Mouse (Mus musculus) 3134 (cell line): ENCODE results near the gene Dnmt3a.
"Not testable (repeated sequence)": the region's sequence is repeated elsewhere in the genome, so short reads cannot be mapped to it uniquely, and the experiment has no call there.

ENCODE experiments used
- DNase-seq: peaks from one replicate; pipeline ENCODE4 v3.0.0-alpha.2; 2011; ENCODE audit warnings: low spot score; ENCODE audit not compliant: insufficient read length; ENCODE audit errors: extremely low read depth

The Dnmt3a gene

DNA sequence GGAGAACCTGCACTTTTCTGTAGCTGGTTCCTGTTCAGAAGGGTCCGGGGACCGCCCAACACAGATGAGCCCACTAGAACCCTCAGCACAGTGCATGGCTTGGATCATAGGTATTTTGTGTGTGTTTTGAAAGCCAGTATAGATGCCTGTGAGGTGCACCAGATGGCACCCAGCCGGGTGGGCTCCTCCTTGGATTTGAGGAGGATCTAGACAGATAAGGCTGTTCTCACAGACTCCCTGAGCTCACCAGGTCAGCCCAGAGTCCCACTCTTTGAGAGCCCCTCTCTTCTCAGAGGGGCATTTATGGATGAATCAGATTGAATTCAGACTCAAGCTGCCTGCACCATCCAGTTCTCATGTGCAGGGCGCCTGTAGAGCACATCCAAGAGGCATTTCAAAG is 101.2 kb downstream of the Dnmt3a start:
- DNase-seq = no peak

DNA sequence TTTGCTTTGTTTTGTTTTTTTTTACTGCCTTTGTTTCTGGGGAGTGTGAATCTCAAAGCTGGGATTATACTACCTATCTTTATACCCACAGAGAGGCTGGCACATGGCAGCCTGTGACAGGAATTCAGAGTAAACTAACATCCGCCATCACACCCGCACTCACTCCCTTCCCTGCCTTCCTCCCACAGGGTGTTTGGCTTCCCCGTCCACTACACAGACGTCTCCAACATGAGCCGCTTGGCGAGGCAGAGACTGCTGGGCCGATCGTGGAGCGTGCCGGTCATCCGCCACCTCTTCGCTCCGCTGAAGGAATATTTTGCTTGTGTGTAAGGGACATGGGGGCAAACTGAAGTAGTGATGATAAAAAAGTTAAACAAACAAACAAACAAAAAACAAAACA is 101.6 kb downstream of the Dnmt3a start:
- DNase-seq = no peak

DNA sequence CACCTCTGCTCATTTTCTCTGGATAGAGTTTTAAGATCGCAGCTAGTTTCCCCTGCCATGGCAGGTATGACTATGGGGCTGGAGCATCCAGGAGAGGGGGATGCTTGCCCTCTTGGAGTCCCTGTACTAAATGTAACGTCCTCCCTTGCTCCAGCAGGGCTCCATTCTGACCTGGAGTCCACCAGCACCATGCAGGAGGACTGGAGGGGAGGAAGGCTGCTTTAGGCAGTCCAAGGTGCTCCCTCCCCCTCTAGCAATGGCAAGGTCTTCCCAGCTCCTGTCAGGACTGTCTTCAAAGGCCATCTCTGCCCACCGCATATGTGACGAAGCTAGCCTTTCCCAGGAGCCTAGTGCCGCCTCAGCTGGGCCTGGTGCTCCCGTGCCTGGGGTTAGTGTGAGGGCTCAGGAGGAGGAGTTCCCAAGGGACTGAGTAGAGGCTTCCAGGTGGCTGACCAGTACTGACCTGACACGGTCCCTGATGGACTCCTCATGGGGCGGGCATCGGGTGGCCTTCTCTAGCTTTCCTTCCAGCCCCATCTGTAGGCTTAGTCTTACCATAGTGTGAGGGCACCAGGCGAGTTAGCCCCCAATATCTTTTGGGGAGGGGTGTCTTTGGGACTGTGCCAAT is 104.8 kb downstream of the Dnmt3a start:
- DNase-seq = no peak

DNA sequence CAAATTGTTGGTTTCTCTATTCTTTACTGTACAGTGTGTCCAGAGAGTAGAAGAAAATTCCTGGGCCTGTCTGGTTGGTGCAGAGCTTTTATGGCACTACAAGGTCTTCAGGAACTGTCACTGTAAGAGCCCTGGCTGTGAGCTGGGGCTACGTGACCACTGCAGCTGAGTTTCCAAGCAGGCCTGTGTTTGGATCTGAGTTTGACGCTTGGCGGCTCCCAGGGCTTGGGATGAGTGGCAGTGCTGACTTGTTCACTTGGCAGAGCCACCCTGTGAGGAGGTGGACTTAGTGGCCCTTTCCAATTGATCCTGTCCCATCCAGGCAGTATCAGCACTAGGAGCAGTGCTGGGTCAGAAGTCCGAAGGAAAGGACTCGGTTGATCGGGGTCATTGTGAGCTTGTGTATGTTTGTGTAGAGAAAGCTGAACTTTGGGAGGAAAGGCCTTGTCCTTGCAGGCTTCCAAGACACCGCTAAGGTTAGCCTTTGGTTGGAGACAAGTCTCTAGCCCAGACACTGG is 106.1 kb downstream of the Dnmt3a start:
- no peak for DNase-seq

DNA sequence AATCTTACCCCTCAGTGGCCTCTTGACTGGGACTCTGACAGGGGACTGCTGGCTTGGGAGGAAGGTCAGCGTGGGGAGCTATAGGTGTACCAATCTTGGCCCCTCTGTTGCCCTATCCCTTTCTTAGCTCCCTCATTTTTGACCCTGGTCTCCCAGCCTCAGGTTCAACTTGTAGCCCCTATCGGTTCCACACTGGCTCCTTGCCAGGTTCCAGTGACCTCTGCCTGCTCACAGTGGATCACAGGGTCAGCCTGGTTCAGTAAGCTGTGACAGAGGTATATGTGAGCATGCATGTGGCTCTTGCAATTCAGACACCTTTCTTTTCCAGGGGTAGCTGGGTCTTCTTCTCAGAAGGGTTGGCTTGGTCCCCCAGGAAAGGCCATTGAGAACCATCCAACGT is 110.0 kb downstream of the Dnmt3a start:
- DNase-seq = no peak

DNA sequence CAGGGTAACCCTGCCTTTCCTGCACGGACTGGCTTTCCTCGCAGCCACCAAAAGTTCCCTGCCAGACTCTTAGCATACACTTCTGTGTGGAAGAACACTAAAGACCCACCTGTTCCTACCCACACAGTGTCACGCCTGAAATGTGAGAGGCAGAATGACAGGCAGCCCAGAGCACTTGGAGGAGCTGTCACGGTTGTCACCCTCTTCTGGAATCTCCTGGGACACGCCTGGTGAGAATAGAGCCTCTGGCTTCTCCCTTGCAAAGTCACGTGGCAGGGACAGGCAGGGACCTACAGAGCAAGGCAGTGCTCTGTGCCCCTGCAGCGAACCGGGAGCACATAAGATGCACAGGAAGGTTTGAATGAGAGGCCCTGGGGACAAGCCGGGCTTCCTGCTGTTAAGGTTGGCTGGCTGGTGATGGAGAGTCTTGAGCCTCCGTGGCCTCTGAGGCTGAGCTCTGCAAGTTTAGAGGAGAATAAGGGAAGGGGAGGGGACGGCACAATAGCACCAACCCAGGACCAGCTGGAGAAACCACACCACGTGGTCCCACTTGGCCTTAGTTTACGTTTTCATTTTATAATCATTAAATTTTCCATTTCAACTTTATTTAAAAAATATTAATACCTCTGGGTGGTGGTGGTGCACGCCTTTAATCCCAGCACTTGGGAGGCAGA is 112.0 kb downstream of the Dnmt3a start:
- DNase-seq = no peak

DNA sequence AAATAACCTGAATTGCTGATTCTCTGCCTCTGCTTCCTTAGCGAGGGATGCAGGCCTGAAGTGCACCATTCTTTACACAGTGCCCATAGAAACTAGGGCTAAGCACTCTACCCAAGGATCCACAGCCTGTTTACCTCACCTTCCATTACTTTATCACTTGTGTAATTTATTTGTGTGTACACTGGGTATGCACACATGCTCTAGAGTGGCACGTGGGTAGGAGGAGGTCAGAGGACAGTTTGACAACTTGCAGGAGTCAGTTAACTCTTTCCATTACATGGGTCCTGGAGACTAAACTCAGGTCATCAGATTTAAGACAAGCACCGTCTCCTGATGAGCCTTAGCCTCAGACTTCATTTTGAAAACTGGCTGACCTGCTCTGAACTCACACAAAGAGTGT is 112.8 kb downstream of the Dnmt3a start:
- DNase-seq = no peak

DNA sequence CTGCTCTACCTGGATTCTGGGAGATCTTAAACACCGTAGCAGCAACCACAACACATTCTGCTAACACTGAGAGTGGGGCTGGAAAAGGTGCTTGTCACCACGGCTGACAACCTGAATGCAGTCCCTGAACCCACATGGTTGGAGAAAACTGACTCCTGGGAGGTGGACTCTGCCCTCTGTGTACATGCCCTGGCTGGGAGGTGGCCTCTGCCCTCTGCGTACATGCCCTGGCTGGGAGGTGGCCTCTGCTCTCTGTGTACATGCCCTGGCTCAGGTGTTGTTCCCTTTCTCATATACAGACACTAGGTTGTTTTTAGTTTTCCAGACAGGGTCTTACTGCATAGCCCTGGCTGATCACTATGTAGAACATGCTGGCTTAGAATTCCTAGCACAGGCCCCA is 113.6 kb downstream of the Dnmt3a start:
- DNase-seq = no peak

DNA sequence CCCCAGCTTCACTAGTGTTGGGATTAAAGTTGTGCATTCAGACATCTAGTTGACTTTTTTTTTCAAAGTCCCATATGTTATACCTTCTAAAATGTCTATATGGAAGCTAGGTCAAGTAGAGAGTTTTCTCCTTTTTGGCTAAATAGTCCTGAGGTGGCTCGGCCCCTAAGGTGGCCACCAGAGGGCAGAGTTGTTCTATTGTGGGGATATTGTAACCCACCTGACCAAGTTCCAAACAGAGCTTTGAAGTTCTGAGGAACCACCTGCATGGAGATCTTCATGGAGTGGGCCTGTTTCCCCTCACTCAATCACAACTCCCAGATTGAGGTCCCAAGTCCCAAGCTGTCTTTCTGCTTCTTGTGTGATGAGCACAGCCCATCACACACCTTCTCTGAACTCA is 120.3 kb downstream of the Dnmt3a start:
- DNase-seq = no peak

DNA sequence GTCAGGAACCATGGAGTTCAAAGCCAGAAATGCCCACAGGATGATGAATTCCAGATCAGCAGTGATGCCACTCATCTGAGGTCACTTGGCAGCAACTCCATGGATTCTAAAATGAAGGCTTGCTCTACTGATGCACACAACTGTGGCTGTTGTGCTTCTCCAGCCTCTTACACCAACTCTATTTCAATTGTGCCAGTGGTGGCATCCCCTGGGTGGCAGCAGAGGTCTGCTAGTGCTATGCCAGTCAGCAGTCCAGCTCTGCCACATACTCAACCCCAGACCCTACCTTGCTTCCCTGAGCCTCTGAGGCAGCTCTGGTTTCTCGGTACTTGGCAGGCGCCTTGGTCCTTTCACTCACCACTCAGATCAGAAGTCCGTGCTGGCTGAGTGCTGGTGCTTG is 123.0 kb downstream of the Dnmt3a start:
- no peak for DNase-seq

DNA sequence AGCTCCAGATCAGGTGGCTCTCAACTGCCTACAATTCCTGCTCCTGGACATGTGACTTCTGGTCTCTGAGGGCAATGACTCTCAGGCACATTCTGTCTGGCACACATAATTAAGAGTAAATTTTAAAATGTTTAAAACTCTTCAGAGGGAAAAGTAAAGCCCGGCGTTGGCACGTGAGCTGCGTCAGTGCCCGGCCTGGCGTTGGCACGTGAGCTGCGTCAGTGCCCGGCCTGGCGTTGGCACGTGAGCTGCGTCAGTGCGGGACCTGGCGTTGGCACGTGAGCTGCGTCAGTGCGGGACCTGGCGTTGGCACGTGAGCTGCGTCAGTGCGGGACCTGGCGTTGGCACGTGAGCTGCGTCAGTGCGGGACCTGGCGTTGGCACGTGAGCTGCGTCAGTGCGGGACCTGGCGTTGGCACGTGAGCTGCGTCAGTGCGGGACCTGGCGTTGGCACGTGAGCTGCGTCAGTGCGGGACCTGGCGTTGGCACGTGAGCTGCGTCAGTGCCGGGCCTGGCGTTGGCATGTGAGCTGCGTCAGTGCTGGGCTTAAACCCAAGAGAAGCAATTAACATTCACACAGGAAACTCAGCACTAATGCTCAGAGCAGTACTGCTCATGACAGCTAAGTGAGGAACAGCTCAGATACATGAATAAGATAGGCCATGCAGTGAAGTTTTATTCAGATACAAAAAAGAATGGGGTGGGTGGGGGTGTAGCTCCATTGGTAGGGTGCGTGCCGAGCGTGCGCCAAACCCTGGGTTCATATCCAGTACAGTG is 124.5 kb downstream of the Dnmt3a start:
- DNase-seq = not testable (repeated sequence)

DNA sequence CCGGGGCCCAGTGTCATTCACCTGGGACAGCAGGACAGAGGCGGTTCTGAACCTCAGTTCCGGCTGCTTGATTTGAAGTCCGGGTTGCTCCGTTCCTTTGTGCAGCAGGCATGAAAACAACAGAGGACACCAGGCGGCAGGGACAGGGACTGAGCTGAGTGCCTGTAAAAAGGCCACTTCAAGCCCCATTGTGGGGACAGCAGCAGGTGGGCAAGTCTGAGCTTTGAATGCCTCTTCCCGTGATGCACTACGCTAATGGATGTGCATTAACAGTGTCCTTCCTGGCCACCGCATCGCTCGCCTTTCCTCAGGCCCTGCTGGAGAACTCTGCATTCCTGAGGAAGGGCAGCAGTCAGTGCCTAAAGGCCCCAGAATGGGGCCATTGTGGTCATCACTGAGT is 136.2 kb downstream of the Dnmt3a start:
- DNase-seq = no peak

DNA sequence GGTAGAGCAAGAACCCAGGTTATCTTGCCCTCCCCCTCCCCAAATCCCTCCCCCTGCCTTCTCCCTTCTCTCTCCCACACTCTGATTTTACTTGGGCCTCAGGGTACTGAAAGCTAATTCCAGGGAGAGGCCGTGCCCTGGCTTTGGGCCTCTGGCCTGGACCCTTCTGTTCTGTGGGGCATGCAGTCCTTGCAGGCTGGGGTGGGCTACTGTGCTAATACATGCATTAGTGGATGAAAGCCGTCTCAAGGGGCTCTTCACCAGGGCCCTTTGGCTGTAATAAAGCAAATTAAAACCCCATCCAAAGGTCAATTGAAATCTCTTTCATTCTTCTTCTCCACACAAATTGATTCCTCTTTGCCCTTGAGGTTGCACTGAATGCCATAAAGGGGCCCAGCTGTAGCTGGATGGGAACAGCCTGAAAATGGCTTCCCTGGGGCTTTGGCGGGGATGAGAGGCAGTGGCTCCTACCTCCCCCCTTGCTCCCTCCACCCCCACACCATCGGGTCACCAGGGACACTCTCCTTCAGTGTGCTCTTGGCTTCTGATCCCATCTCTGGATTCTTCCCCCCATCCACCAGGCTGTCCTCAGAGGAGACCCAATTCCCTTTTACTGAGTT is 138.8 kb downstream of the Dnmt3a start:
- no peak for DNase-seq

DNA sequence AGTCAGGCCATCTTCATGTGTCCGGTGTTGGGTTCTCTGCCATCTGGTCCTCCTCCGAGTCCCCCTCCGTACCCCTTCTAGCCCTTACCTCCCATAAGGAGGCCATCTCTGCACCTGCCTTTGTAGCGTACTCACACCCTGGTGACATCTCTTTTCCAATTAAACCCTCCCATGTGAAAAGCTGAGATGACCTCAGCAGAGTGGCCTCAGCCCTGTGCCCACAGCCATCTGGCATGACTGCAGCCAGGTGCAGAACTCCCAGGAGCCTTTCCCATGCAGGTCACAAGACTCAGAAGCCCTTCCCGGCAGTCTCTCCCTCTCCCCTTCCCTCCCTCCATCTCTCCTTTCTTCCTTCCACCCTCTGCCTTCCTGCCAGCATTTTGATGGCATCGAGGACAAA is 141.7 kb downstream of the Dnmt3a start:
- DNase-seq = no peak

DNA sequence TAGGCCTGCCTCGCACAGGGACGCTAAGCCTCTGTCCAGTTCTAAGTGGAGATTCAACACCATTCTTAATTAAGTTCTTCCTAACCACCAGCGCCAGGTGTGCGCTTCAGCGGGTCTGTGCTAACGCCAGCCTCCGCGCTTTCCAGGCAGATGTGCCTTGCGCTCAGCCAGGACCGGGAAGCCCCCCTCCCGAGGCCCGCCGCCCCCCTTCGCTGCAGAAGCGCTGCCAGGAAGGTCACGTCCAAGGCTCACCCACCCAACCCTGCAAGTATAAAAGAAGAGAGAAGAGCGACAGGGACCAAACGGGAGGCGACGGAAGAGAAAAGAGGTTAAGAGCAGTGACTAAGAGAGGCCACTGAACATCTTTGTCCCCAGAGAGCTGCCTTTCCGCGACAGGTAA is 148.8 kb downstream of the Dnmt3a start, which contains the start of gene Pomc:
Gene Pomc, plus strand, starts transcription at position 301 of the 400 bp plus-strand sequence.
- DNase-seq = no peak

DNA sequence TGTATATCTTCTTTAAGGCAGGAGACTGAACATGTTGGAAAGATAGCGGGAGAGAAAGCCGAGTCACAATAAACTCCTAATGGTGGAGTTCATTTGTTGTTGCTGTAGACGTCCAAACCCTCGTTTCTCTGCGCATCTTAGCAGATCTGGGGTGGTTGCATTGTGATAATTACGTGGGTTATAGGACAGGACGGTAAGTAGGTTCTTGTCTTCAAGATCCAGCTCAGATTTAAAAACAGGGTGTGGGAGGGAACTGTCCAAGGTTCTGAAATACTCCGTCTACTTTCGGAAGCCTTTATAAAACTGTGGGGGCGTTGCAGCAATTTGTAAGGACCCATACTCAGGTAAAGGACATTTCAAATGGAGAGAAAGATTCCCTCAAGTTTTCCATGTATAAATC is 149.6 kb downstream of the Dnmt3a start:
- no peak for DNase-seq

DNA sequence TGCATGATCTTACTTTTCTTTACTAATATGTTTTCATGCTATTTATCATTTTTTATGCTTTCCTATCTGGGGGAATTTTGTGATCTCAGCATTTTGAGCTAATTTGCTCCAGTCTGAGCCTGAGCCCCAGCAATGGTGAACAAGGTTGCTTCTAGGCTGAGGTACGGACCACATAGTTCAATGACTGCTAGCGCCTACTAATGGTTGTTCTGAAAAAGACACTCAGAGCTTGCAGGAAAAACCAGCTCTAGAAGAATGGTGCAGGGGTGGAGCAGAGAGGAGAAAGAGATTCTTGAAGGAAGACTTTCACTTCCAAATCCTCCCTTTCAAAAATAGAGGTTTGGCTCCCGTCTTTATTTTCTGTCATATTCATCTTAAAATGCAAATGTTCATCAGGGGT is 150.5 kb downstream of the Dnmt3a start:
- no peak for DNase-seq

DNA sequence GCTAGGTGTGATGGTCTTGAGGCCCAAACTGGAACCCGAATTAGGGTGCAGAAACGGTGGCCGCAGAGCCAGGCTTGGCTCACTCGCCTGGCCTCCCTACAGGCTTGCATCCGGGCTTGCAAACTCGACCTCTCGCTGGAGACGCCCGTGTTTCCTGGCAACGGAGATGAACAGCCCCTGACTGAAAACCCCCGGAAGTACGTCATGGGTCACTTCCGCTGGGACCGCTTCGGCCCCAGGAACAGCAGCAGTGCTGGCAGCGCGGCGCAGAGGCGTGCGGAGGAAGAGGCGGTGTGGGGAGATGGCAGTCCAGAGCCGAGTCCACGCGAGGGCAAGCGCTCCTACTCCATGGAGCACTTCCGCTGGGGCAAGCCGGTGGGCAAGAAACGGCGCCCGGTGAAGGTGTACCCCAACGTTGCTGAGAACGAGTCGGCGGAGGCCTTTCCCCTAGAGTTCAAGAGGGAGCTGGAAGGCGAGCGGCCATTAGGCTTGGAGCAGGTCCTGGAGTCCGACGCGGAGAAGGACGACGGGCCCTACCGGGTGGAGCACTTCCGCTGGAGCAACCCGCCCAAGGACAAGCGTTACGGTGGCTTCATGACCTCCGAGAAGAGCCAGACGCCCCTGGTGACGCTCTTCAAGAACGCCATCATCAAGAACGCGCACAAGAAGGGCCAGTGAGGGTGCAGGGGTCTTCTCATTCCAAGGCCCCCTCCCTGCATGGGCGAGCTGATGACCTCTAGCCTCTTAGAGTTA is 154.2 kb downstream of the Dnmt3a start:
- DNase-seq = no peak

DNA sequence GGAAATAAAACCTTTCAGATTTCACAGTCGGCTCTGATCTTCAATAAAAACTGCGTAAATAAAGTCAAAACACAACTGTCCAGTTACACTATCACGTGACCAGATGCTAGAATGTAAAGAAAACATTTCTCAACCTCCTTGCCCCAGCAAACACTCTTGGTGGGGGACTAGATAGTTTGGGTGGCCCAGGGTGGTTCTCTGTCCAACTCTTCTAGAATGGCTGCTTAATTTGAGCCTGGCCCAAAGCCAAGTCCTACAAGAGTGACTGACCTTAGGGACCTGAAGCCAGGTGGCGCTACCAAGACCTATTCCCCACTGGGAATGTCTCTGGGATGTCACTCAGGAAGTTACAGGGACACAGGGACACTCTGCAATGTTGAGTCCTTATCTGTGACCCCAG is 154.7 kb downstream of the Dnmt3a start:
- no peak for DNase-seq
